Mouse (Mus musculus) olfactory bulb, adult 2 months (tissue): ENCODE data around the gene Prim2. TPM values are rescaled to one million over a fixed set of nuclear protein-coding genes. Genes with fewer than 3 reads are reported as not detected.
A peak's percentile ranks its signal among the peaks of the same experiment; 100 is the strongest.

Source experiments
- H3K27ac ChIP-seq: fragments of 200-500 bp; 2 replicates; pipeline ENCODE4 v1.5.1; 2012; ENCODE audit warnings: low read depth, low read length; ENCODE audit not compliant: insufficient read depth
- H3K4me1 ChIP-seq: fragments of 200-500 bp; 2 replicates; pipeline ENCODE4 v1.6.1; 2012; ENCODE audit warnings: low read length; ENCODE audit not compliant: control insufficient read depth, insufficient read depth
- H3K4me3 ChIP-seq: fragments of 200-500 bp; 2 replicates; pipeline ENCODE4 v1.5.1; 2012; ENCODE audit warnings: mild to moderate bottlenecking, low read depth, low read length, moderate library complexity; ENCODE audit not compliant: insufficient read depth
- CTCF ChIP-seq: fragments of 200-500 bp; IDR thresholded peaks from 2 replicates; pipeline ENCODE4 v1.5.1; 2012; ENCODE audit warnings: low read depth, mild to moderate bottlenecking, low read length, moderate library complexity; ENCODE audit not compliant: insufficient read depth
- POLR2A ChIP-seq: fragments of 200-500 bp; IDR thresholded peaks from 2 replicates; pipeline ENCODE4 v1.6.1; 2012; ENCODE audit warnings: mild to moderate bottlenecking, low read depth, low read length, moderate library complexity; ENCODE audit not compliant: insufficient read depth
- WGBS: fragments of 180-500 bp; shearing (Covaris S2); methylation state at CpG from one replicate; pipeline ENCODE4 v1.1.7; 2018; 5-methylcytosine and 5-hydroxymethylcytosine counted together
- polyA plus RNA-seq: library from polyadenylated mRNA; stranded (reverse); fragments of >200 nt; gene quantifications from 2 replicates; pipeline ENCODE4 v1.2.4, GENCODE M21; 2012; ENCODE audit warnings: low replicate concordance; ENCODE audit not compliant: missing spikeins, insufficient read depth, insufficient read length

Prim2 gene
- polyA plus RNA-seq: not detected in 2 replicates

DNA sequence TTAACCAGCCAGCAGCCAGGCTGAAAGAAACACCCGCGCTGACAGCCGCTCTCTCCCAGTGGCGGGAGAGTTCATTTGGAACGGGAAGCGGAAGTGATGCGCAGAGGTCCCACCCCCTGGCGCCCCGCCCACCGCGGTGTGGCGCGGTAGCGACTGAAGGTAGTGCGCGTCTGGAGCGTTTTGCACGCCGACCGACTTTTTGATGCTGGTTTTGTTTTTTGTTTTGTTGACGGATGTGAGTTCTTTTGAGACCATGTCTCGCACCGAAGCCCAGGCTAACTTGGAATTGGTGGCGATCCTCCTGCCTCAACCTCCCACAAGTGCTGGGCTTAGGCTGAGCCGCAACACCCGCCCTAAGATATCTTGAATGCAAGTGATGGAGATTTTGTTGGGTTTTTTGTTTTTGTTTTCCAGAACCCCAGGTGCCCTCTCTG lies at the start of gene Prim2:
Prim2 (minus strand) TSS at position 88 of the 434 bp plus-strand sequence.
- Histone ChIP-seq H3K4me1 (no peaks in the 10 kb centered on the region), H3K4me3 (peak within 1 kb of the TSS; percentile 81), H3K27ac (peak within 1 kb of the TSS; percentile 32; the same call in 1 of the 2 replicates)
- TF ChIP-seq POLR2A: peak; percentile 87
- no peak for TF ChIP-seq CTCF
- WGBS: under 1% methylated on average over 26 of the region's 26 CpGs

DNA sequence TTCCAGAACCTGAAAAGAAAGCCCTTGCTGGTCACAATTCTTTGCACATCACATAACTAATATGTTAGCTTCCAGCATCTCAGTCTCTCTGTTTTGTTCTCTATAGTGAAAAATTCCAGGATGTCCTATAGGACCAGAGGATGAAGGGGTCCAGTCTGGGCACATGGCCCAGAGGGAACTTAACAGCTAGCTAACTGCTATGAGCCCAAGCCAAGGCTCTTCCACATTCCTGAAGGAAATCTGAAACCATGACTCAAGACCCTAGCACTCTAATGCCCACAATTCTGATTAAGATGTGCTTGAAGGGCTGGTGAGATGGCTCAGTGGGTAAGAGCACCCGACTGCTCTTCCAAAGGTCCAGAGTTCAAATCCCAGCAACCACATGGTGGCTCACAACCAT lies 48.0 kb upstream of the Prim2 start:
- no peak for TF ChIP-seq POLR2A
- TF ChIP-seq CTCF: no peak
- 96% methylated on average over 1 of the region's 1 CpGs for WGBS
- Histone ChIP-seq H3K4me3 (no peak overlapping the region), H3K4me1 (peaks cover 5% of the 10 kb centered on the region; the same call in 1 of the 2 replicates), H3K27ac (no peak overlapping the region)

GRCm38 (mm10) chr1:33714796-33715195 lies 45.2 kb upstream of the Prim2 start:
- Histone ChIP-seq H3K4me3 (no peak overlapping the region), H3K4me1 (peaks cover 2% of the 10 kb centered on the region; the same call in 1 of the 2 replicates), H3K27ac (no peak overlapping the region)
- 11% methylated on average over 10 of the region's 10 CpGs for WGBS
- TF ChIP-seq CTCF (no peak), POLR2A (no peak)

GRCm38 (mm10) chr1:33712026-33712425 lies 42.4 kb upstream of the Prim2 start:
- H3K4me3 ChIP-seq: no peak overlapping the region
- H3K27ac ChIP-seq: no peak overlapping the region
- H3K4me1 ChIP-seq: peaks cover 2% of the 10 kb centered on the region; the same call in 1 of the 2 replicates
- WGBS: 94% methylated on average over 5 of the region's 5 CpGs
- TF ChIP-seq CTCF (no peak), POLR2A (no peak)

- WGBS: 90% methylated on average over 2 of the region's 2 CpGs
- H3K27ac ChIP-seq: no peak overlapping the region
- TF ChIP-seq POLR2A (no peak), CTCF (no peak)
- no peaks in the 10 kb centered on the region for H3K4me1 ChIP-seq
- H3K4me3 ChIP-seq: no peak overlapping the region
These were observed 40.0 kb upstream of the Prim2 start for GRCm38 (mm10) chr1:33709615-33710014.

- H3K4me3 ChIP-seq: no peak overlapping the region
- WGBS: 78% methylated on average over 3 of the region's 3 CpGs
- no peak for TF ChIP-seq CTCF
- no peak for TF ChIP-seq POLR2A
- no peak overlapping the region for H3K27ac ChIP-seq
- H3K4me1 ChIP-seq: no peaks in the 10 kb centered on the region
These were observed 31.6 kb upstream of the Prim2 start for GRCm38 (mm10) chr1:33701244-33701643.

GRCm38 (mm10) chr1:33696016-33696415 lies 26.4 kb upstream of the Prim2 start:
- WGBS: 87% methylated on average over 2 of the region's 2 CpGs
- H3K4me3 ChIP-seq: no peak overlapping the region
- 0 out of 2 replicates have a peak, but pooled peaks cover 2% of the 10 kb centered on the region for H3K4me1 ChIP-seq
- TF ChIP-seq POLR2A: no peak
- TF ChIP-seq CTCF: no peak
- no peak overlapping the region for H3K27ac ChIP-seq

DNA sequence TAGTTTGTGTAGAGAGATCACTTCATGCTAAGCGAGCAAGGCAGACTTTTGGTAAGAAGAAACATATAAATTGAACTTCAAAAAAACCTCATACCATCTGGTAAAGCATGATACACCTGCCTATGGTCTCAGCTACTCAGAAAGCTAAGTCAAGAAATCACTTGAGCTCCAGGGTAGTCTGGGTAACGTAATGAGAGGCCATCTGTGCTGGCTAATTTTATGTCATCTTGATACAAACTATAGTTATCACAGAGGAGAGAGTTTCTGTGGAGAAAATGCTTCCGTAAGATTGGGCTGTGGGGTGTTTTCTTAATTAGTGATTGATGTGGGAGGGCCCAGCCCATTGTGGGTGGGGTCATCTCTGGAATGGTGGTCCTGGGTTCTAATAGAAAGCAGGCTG lies 24.3 kb upstream of the Prim2 start:
- 0 out of 2 replicates have a peak, but pooled peaks cover 2% of the 10 kb centered on the region for H3K4me1 ChIP-seq
- 72% methylated on average over 3 of the region's 3 CpGs for WGBS
- TF ChIP-seq CTCF (no peak), POLR2A (no peak)
- no peak overlapping the region for H3K4me3 ChIP-seq
- no peak overlapping the region for H3K27ac ChIP-seq

DNA sequence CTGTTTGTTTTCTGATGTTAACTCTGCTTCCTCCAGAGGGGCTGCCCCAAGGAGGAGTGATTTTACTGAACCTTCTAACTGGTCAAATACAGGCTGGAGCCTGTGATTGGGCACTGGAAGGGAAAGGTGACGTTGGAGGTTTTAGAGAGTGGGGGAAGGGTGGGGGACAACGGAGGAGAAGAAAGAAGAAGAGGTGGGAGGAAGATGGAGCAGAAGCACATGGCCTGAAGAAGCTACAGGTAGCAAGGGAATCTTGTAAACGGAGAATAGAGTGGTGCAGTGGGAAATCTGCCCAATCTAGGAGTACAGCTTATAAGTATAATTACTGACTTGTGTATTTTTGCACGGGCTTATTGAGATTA lies 20.5 kb upstream of the Prim2 start:
- H3K4me1 ChIP-seq: 0 out of 2 replicates have a peak, but pooled peaks cover 2% of the 10 kb centered on the region
- TF ChIP-seq POLR2A: no peak
- TF ChIP-seq CTCF: no peak
- no peak overlapping the region for H3K4me3 ChIP-seq
- H3K27ac ChIP-seq: no peak overlapping the region
- WGBS: 46% methylated on average over 4 of the region's 4 CpGs
